11 mouse cellular contexts compared by ENCODE assay signal in genomic region chr1:12344726-12345438, GRCm38 (mm10).
"Had no signal": no experiment of that assay in that cellular context is flagged by ENCODE, and none has a peak within 500 bp of the region (broad histone marks: within the 10 kb centered on the region; RNA-seq: fewer than 3 reads in every experiment).

No protein-coding gene starts in this region.

- H3K27me3 ChIP-seq: intestine, embryonic 15.5 days; limb, embryonic 15.5 days; liver, embryonic 12.5 days; midbrain, embryonic 12.5 days; neural tube, embryonic 13.5 days had no signal

- H3K27ac ChIP-seq: intestine, embryonic 15.5 days; kidney, postnatal 0 days; left cerebral cortex, adult 2 months; limb, embryonic 15.5 days; liver, embryonic 12.5 days; midbrain, embryonic 12.5 days; neural tube, embryonic 13.5 days had no signal

- H3K36me3 ChIP-seq: intestine, embryonic 15.5 days; limb, embryonic 15.5 days; liver, embryonic 12.5 days; midbrain, embryonic 12.5 days; neural tube, embryonic 13.5 days had no signal

- H3K4me1 ChIP-seq: intestine, embryonic 15.5 days; limb, embryonic 15.5 days; liver, embryonic 12.5 days; midbrain, embryonic 12.5 days; neural tube, embryonic 13.5 days had no signal

- DNase-seq: kidney, adult 18-20 months; thymus, adult 2 months; thymus, postnatal 25 days had no signal

- ATAC-seq: liver, embryonic 12.5 days; midbrain, embryonic 16.5 days had no signal

- H3K4me2 ChIP-seq: intestine, embryonic 15.5 days; limb, embryonic 15.5 days; liver, embryonic 12.5 days; midbrain, embryonic 12.5 days; neural tube, embryonic 13.5 days had no signal

- H3K9ac ChIP-seq: intestine, embryonic 15.5 days; limb, embryonic 15.5 days; liver, embryonic 12.5 days; midbrain, embryonic 12.5 days; neural tube, embryonic 13.5 days had no signal

- H3K9me3 ChIP-seq: intestine, embryonic 15.5 days; limb, embryonic 15.5 days; liver, embryonic 12.5 days; midbrain, embryonic 12.5 days; neural tube, embryonic 13.5 days had no signal

- H3K4me3 ChIP-seq: intestine, embryonic 15.5 days; left cerebral cortex, adult 2 months; limb, embryonic 15.5 days; liver, embryonic 12.5 days; midbrain, embryonic 12.5 days; neural tube, embryonic 13.5 days had no signal
